Mouse (Mus musculus) c-Kit-positive CD71-positive TER-119-negative erythroid progenitor cells, embryonic 14.5 days (primary cell): Measurements from ENCODE around the gene Slc25a47.
"Not testable (repeated sequence)": the region's sequence is repeated elsewhere in the genome, so short reads cannot be mapped to it uniquely, and the experiment has no call there.

Experiments
- DNase-seq: peaks from one replicate; pipeline ENCODE4 v3.0.0-alpha.2; 2013; ENCODE audit warnings: low read depth

The Slc25a47 gene

DNA sequence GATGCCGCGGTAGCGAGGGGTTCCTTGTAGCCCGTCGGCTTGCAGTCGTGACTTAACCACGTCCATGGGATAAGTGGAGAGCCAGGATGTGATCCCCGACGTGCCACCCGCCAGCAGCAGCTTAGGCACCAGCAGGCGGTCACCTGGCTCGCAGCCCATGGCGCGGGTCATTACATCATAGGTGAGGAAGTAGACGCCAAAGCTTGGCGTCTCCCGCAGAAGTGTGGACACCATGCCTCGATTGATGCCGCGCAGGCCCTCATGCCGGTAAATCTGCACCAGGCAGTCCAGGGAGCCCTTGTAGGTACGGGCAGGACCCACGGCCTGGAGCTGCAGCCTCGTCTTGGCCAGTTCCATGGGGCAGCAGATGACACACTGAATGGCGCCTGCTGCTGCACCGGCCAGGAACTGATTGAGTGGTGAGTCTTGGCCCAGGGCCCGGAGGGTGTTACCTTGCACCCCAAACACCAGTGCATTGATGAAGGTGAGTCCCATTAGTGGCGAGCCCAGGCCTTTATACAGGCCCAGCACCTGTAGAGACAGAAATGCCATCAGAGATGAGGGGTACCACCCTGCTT, 8.8 kb upstream of the Slc25a47 start:
- no peak for DNase-seq

DNA sequence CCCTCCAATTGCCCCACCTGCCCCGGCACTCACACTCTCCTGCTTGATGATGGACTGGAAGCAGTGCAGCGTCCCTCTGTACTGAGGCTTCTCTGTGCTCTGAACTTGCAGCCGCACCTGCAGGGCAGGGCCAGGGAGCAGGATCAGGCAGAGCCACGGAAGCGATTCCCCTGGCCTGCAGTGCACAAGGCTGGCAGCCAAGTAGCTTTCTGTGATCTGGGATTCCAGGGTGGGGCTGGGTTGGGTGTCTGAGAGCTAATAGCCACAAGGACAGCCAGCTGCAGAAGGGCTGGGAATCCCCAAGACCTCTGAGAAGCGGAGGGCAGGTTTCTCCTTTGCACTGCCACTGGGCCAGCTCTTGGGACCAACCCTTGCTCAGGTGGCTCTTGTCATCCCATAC, 8.2 kb upstream of the Slc25a47 start:
- DNase-seq = no peak

DNA sequence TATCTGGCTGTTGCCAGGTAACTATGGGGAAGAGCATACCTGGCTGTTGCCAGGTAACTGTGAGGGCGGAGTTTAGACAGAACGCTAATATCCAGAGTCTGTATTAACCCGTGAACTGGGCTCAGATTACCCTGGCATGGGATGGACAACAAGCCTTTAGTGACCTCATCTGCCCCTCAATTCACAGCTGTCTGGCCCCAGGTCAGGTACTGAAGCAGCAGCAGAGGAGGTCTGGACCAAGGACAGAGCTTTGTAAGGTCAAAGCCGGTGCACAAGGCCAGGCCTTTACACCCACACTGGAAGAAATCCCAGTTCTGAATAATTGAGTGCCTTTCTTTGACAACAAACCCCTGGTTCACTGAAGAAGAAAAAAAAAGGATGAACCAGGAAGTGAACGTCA, 6.2 kb upstream of the Slc25a47 start:
- no peak for DNase-seq

DNA sequence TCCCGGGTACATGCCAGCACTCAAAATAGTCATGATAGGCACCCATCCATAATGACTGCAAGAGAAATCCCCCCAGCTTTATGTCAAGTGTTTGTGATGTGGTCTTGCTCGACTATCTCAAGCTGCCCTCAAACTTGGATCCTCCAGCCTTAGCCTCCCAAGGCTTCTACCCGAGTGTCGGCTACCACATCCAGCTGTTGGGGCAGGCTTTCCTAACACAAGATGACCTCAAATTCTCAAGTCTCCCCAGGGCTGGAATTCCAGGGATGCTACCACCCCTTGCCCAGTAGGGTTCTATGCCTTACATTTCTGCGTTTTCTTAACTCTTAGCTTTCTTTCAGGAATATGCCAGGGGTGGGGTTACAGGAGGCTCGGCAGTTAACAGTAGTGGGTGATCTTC, 5.5 kb upstream of the Slc25a47 start:
- DNase-seq = no peak

DNA sequence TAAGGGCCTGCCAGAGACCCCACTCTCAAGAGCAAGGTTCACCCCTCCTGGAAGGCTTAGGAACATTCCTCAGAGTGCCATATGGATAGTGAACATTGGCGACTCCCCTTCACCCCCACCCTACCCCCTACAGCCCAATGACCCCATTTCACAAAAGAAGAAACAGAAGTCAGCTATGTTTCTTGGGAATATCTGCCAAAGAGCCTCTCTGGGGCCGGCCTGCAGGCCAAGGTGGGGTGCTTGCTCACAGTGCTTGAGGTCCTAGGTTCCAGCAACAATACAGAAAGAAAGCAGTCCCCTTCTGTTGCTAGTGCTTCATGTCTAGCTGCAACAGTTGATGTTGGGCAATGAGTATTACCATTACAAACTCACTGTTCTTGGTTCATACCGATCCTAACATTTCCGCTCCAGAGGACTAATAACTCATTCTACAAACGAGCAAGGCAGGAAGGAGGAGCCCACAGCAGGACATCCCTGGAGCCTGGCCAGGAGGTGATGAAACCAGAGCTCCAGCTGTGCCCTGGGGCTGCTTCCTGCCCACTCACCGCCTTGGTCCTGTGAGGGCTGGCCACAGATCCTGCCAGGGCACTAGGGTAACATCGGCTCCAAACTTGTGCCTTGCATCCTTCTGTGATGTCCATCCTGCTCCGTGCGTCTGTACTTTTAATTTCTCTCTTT, 3.7 kb upstream of the Slc25a47 start:
- DNase-seq = no peak

DNA sequence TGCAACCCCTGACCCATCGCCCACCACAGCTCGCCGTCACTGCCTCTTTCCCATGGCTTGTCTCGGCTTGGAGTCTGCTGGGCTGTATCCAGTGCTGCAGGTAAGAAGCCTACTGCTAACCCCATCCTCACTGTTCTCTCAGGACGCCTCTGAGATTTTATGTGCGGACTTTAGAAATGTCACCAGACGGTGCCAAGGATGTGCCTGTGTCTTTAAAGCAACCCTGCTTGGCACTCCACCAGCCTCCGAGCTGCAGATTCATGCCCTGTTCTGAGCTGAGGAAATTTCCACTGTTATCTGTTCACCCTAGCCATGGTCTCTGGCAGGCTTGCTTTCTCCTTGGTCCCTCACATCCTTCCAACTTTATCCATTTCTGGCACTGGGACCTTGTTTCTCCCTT, 3.0 kb upstream of the Slc25a47 start:
- DNase-seq = no peak

DNA sequence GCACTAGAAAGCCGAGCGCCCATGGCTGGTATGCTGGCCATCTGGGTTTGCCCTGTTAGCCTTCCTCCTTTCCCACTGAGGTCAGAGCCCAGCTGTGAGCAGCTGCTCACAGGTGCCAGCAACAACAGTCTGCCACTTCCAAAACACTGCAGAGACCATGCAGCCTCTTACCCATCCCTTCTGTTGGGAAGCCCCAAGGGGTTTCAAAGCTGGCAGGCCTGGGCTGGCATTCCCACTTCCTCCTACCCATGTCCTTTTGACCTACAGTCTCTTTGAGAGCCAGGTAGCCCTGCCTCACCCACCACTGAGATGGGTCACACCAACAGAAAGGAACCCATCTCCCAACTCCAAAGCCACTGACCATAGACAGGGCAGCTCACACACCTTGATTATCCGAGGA, 2.4 kb upstream of the Slc25a47 start:
- DNase-seq = no peak

DNA sequence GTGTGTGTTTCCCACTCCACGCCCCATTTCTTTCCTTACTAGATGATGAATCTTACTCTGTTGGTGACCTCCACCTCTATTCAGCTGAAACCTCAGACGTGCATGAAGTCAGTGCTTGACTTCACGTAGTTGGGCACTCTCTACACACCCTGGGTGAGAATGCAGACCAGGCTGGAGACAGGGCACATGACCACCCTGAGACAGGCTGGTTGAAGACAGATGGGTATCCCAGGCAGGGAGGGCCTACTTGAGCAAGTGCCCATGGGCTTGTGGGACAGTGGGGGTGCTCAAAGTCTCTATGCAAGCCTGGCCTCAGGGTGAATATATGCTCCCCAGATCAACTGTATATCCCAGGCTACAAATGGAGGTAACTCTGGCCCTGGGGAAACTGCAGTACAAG, 1.5 kb upstream of the Slc25a47 start:
- no peak for DNase-seq

DNA sequence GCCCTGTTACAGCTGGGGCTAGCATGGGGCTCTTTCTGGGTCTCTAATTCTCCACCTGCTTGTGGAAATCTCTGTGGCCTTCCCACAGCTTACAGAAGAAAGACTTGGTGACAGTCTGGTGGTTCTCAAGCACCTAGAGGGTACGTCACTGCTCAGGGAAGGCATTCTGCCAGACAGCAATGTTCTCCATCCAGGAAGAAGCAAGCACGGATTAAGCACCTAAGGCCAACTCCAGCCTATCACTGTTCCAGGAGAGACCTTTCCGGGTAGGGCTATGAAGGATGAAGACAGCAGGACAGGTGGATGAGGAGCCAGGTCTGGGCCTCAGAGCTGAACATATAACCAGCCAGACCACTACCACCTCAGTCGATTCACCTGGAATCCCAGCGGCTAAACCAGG, 1.1 kb upstream of the Slc25a47 start:
- DNase-seq = no peak

DNA sequence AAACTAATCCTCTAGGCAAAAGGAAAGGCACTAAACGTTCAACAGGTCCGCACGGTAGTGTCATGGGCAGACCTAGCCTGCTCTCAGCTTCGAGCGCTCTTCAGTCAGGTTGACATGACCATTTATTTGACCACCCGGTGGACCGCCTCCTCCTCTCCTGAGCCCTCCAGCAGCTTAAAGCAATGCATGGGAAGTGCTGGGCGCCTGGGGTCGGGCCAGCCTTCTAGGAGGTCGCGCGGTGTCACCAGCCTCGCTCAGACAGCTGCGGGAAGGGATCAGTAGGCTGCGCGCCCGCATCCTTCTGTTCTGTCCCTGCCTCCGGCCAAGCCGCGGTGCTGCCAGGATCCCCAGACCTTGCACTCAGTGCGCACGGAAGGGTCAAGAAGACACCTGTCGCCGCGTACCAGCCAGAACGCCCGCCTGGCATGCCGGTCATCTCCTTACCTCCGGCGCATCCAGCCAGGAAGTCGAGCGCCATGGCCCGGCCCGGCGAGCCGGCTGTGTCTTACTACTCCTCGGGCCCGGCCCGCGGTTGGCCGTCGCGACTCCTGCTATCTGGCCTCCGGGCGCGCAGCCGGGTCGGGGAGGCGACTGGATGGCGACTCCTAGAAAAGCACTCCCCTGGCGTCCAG, 522 bp upstream of the Slc25a47 start:
- DNase-seq = no peak

DNA sequence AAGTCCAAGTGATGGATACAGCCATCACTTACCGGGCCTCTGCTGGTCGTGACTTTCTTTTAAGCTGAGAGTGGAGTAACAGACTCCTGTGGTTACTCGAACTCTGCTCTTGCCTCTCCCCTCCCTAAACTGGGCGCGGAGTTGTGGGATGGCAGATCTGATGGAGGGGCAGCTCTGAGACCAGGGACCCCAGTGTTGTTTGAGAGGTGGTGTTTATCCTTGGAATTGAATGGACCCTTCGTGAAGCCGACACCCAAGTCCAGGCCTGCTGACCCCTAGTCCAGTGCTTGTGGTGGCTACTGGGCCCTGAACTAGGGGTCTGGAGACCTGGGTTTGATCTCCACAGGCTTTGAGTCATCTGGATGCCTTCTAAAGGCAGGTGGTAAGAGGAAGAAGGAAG, 876 bp downstream of the Slc25a47 start:
- no peak for DNase-seq

DNA sequence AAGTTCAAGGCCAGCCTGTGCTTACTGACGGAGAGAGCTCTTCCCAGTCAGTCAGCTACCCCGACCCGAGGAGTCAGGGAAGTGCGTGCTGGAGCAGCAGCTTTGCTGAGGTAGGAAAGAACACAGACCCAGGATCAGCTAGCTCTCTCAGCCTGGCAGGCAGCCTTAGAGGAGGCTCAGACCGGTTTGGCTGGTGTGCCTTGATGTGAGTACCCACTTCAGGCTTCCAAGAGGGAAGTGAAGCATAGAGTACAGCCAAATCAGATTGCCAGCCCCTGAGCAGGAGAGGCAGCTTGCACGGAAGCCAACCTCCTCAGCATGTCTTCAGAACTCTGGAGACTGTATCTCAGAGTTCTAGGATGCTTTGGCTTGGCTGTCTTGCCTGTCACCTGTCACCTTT, 5.3 kb downstream of the Slc25a47 start:
- DNase-seq = no peak

DNA sequence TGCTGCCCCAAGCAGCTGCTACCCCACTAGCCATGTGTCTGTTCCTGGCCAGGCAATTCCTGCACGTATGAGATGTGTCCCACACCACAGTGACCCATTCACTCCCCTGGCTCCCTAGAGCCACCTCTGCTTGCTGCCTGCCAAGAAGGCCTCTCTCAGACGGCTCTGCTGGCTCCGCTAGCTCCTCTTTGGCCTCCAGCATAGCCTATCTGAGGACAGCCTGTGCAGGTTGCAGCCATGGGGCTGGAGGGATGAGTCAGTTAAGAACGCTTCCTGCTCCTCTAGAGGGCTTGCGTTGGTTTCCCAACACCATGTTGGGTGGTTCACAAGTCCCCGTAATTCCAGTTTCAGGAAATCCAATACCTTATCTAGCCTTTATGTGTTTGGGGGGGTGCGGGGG, 6.8 kb downstream of the Slc25a47 start:
- no peak for DNase-seq

DNA sequence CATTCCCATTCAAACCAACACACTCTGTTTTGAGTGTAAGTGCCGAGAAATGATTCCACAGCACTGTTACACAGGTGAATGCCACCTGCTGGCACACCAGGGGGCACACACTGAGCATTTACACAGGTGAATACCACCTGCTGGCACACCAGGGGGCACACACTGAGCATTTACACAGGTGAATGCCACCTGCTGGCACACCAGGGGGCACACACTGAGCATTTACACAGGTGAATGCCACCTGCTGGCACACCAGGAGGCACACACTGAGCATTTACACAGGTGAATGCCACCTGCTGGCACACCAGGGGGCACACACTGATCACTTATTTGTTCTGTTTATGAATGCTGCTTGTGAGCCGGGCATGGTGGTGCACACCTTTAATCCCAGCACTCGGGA, 12.2 kb downstream of the Slc25a47 start:
- not testable (repeated sequence) for DNase-seq

DNA sequence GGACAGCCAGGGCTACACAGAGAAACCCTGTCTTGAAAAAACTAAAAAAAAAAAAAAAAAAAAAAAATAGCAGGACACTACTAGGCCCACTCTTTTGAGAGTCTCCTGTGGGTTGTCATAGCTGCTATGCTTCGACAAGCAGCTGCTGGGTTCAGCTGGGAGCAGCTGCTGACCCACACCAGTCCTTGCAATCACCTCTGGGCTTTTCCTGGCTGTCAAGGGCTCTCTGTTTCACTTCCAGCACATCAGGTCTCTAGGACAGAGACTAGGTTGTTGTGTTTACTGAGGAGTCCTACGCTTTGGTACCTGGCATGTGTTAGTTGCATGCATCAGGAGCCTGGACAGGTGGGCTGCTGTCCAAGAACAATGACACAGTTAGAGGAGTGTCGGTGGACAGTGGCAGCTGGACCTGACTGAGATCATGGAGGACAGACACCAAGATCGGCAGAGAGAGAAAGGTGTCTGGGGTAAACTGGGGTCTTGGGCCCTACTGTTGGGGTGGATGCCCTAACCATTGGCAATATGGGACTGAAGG, 13.7 kb downstream of the Slc25a47 start:
- no peak for DNase-seq

DNA sequence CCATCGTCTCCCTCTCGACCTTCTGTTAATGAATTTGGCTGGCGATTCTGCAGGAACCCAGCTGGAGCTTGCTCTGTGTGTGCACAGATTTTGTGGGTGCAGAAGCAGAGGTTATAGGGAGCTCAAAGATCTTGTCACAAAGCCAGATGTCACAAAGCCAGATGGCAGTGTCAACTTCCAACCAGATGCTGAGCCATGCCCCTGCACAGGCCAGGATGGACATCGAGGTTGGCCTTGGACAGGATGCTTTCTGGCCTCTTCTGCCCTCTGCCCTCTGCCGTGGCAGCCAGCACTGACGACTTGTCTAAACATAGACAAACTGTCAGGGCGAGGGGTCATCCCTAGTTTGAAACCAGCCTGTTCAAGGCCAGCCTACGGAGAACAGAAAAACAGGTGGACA, 14.3 kb downstream of the Slc25a47 start:
- DNase-seq = no peak

DNA sequence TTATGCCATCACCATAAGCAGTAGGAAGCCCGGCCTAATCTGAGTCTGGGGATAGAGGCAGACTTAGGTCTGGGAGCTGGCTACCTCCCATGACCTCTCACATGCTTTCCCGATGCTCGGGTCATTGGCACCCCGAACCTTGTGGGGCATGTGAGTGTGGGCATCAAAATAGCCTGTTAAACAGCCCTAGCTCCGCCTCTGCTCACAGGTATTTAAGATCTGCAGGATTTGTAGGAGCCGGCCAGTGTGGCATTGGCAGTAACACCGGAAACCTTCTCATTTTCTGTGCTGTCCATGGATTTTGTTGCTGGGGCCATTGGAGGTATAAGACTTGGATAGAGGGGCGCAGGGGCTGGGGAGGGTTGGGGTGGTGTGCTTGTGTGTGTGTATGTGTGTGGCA, 15.0 kb downstream of the Slc25a47 start:
- no peak for DNase-seq

DNA sequence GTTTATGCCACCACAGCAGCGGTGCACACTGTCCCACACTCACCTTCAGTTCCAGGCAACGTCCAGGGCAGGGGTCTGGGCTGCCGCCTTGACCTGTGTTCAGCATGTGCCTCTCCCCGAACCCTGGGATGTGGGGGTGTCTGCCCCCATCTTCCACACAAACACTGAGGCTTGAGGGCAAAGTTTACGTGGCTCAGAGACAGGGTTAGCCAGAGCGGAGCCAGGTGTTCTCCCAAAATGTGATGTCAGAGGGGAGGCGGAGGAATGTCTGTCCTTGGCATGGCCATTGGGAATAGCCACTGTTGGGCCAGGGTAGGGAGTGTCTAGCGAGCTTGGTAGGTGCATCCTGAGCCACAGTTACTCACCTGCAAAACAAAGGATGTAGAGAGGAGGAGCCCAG, 17.0 kb downstream of the Slc25a47 start:
- no peak for DNase-seq

DNA sequence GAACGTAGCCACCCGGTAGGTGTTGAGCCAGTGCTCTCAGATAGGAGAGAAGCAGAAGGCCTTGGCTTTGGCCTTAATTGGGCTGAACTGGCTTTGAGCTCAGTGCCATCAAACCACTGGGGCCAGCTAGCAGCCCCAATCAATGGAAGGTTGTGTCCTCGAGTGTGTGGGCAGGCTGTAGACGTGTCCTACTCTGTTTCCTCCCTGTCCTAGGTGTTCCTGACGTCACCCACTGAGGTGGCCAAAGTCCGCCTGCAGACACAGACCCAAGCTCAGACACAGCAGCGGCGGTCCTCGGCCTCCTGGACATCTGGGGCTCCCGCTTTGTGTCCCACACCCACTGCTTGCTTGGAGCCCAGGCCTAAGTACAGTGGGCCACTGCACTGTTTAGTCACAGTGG, 19.2 kb downstream of the Slc25a47 start:
- DNase-seq = no peak

DNA sequence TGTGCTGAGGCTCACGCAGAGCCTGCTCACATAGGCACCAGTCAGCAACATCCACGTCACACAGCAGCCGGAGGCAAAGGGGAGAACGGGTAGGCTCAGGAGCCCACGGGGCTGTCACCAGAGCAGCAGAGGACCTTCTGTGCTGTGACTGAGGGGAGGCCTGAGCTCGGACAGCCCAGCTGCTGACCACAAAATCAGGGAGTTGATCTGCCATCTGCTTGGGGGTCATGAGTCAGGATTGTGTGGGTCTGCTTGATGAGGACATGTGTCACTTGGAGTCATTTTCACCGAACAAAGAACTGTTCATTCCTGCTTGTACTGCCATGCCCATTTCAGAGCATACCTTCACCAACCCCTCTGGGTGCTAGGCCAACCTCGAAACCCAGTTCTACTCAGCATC, 20.3 kb downstream of the Slc25a47 start:
- DNase-seq = no peak

DNA sequence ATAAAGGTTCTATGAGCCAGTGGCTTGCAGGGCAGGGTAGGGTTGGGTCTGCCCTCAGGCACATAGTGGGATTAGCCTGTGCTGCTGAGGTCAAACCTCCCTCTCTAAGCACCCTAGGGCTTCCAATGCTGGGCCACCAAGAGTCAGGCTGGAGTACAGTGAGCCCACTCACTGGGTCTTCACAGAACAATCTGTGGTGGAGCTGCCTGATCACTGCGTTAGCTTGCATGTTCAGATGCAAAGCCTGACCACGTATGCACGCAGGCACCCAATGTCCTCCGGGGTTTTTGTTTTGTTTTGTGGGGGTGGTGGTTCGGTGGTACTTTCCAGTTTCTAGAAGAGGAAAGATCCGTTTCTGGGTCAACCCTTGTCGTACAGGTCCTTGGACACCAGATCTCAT, 21.3 kb downstream of the Slc25a47 start:
- DNase-seq = no peak

DNA sequence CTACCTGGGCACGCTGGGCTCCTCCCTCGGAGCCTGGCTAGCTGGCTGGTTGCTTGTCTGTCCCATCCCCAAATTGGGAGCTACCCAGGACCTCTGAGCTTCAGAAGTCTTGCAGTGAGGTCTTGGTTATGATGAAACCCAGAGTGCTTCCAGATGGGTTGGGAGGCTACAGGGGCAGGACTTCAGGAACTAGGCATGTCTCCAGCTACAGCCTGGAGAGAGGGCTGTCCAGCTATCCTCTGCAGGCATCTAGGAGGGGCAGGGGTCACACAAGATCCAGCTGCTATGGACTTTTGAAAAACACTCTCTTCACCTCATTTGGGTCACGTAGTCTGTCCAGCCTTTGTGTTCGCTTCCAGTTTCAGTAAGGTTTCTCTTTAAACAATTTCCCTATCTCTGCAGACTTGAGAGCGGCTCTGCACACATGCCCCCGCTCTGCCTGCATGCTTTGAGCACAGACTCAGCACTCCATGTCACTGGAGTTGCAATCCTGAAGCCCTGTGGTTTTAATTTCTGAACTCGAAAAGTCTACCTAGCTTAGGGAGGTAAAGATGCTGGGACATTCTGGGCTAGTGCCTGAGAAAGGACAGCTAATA, 21.8 kb downstream of the Slc25a47 start:
- DNase-seq = no peak

DNA sequence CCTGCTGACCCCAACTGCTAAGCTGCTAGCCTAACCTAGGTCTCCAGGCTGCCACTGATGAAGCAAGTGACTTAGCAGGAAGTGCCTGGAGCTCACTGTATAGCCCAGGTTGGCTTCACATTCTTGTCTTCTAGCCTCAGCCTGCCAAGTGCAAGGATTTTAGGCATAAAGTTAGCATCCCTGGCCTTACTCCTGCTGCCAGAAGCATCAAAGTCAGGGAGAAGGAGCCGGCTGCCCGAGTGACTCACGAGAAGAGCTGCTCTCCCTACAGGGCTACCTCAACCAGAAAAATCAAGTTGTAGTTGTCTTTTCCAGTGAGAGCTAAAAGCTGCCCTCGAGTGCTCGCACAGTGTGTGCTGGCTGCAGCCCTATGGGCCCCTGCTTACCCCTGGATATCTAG, 22.6 kb downstream of the Slc25a47 start:
- no peak for DNase-seq
